Comparison of ENCODE assay signal across 8 mouse cellular contexts in the genomic region with DNA sequence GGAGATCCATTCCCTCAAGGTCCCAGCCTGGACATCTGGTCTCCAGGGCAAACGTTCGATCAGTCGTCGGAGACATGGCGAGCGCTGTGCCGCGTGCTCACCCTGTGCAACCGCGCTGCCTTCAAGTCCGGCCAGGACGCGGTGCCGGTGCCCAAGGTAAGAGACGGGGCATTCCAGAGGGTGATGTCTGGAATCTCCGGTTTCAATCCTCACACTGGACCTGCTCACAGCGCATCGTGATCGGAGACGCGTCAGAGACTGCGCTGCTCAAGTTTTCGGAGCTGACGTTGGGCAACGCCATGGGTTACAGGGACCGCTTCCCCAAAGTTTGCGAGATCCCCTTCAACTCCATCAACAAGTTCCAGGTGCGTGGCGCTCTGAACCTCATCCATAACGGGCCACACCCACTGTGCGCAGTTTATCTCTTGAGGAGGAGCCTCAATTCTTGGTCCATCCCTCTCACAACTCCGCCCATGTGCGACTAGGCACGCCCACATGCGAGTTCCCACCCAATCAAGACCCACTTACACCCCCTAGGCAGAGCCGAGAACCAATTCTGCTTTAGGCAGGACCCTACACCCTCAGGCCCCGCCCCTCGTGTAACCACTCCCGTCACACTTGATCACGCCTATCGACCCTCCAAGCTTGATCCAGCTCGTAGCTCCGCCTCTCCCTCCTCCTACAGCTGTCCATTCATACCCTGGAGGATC. TPM values are rescaled to one million over a fixed set of nuclear protein-coding genes. Genes with fewer than 3 reads are reported as not detected.
DNase-seq lines count a peak whose midpoint lies in the region; ATAC-seq and TF ChIP-seq lines count a peak whose summit lies in the region.

No protein-coding gene starts in this region.

- TF ChIP-seq CTCF in olfactory bulb, adult 2 months (IDR thresholded peaks at IDR 0.05; ENCODE audit: insufficient read depth, low read depth, low read length) = no peak

- 1% methylated on average over 43 of the region's 43 CpGs for WGBS in forebrain, embryonic 13.5 days
- WGBS in lung, embryonic 15.5 days = 2% methylated on average over 43 of the region's 43 CpGs
- 3% methylated on average over 43 of the region's 43 CpGs for WGBS in olfactory bulb, adult 2 months

- no peaks in the 10 kb centered on the region for H3K9me3 ChIP-seq in forebrain, embryonic 13.5 days (replicated peaks)
- H3K9me3 ChIP-seq in lung, embryonic 15.5 days = no peaks in the 10 kb centered on the region

- DNase-seq in CD4-positive, CD25-positive, alpha-beta regulatory T cell, adult 2 months (ENCODE audit: low read depth, low spot score) = peak; percentile 73
- DNase-seq in adrenal gland, postnatal 36 days = peak; percentile 91 to 94
- peak; percentile 27 to 36 for DNase-seq in layer of hippocampus, adult 8-10 months (ENCODE audit: low spot score in 2 of 2)
- peak; percentile 89 for DNase-seq in thymus, postnatal 0 days (ENCODE audit: low spot score)

- TF ChIP-seq POLR2A in olfactory bulb, adult 2 months (IDR thresholded peaks at IDR 0.05; ENCODE audit: insufficient read depth, low read depth, low read length) = no peak

- H3K4me3 ChIP-seq in forebrain, embryonic 13.5 days = peak overlapping the region; percentile 29
- peak overlapping the region; percentile 33 for H3K4me3 ChIP-seq in lung, embryonic 15.5 days
- H3K4me3 ChIP-seq in olfactory bulb, adult 2 months (ENCODE audit: insufficient read depth, low read depth, low read length) = peak overlapping the region; percentile 20

- no peaks in the 10 kb centered on the region for H3K36me3 ChIP-seq in forebrain, embryonic 13.5 days (ENCODE audit: poor library complexity, severe bottlenecking)
- H3K36me3 ChIP-seq in lung, embryonic 15.5 days = no peaks in the 10 kb centered on the region

- H3K4me2 ChIP-seq in forebrain, embryonic 13.5 days = peak overlapping the region; percentile 59
- H3K4me2 ChIP-seq in lung, embryonic 15.5 days = peak overlapping the region; percentile 64

- peak; percentile 94 for ATAC-seq in forebrain, embryonic 13.5 days
- peak; percentile 90 to 94 for ATAC-seq in hematopoietic stem cell, adult 5-6 weeks (replicated peaks in 1 of 2; ENCODE audit: insufficient read depth in 1 of 2, low FRiP score in 2 of 2, low TSS enrichment in 1 of 2, low read depth in 1 of 2, poor library complexity in 2 of 2, severe bottlenecking in 2 of 2)
- peak; percentile 94 for ATAC-seq in lung, embryonic 15.5 days (ENCODE audit: borderline replicate concordance, extremely low read depth, low FRiP score, low TSS enrichment)

- no peak overlapping the region for H3K27ac ChIP-seq in forebrain, embryonic 13.5 days
- H3K27ac ChIP-seq in lung, embryonic 15.5 days = no peak overlapping the region
- H3K27ac ChIP-seq in olfactory bulb, adult 2 months (ENCODE audit: insufficient read depth, low read depth, low read length) = no peak overlapping the region

- H3K4me1 ChIP-seq in forebrain, embryonic 13.5 days = peaks cover 17% of the 10 kb centered on the region
- H3K4me1 ChIP-seq in lung, embryonic 15.5 days = peaks cover 12% of the 10 kb centered on the region
- peaks cover 12% of the 10 kb centered on the region for H3K4me1 ChIP-seq in olfactory bulb, adult 2 months (ENCODE audit: control insufficient read depth, insufficient read depth, low read length)

- 0 out of 2 replicates have a peak overlapping the region, but pooled peaks have one; percentile 12 for H3K9ac ChIP-seq in forebrain, embryonic 13.5 days
- peak overlapping the region; percentile 19; the same call in 1 of the 2 replicates for H3K9ac ChIP-seq in lung, embryonic 15.5 days

- H3K27me3 ChIP-seq in forebrain, embryonic 13.5 days = peaks cover 43% of the 10 kb centered on the region
- peaks cover 26% of the 10 kb centered on the region for H3K27me3 ChIP-seq in lung, embryonic 15.5 days

RNA-seq across cellular contexts. Expression of gene Atp4a, which starts 5.2 kb away (rescaled TPM):
- 1 to 10 TPM; 3.1 to 5.9 TPM for total RNA-seq in adrenal gland, postnatal 36 days (2021)
- 0.79 and 1.4 TPM in 2 replicates for polyA plus RNA-seq in forebrain, embryonic 13.5 days (2015; fragmentation: Nextera tagmentation; extraction: Ambion mirVana)
- 0.25 TPM in 1 of 2 replicates, not detected in the other for total RNA-seq in hematopoietic stem cell, adult 5-6 weeks (2017)
- 1 to 10 TPM; 1.1 to 2.1 (median 1.6) TPM for total RNA-seq in layer of hippocampus, adult 8-10 months (2022)
- polyA plus RNA-seq in lung, embryonic 15.5 days (2015; fragmentation: Nextera tagmentation; extraction: Ambion mirVana) = 0.40 and 0.41 TPM in 2 replicates
- polyA plus RNA-seq in olfactory bulb, adult 2 months (2012; ENCODE audit: insufficient read depth, insufficient read length, low replicate concordance, missing spikeins) = not detected in 2 replicates
- polyA plus RNA-seq in thymus, postnatal 0 days (2015; fragmentation: Nextera tagmentation; extraction: Ambion mirVana) = 1.4 and 1.5 TPM in 2 replicates

RNA-seq across cellular contexts. Expression of gene Tmem147, which starts 12.2 kb away (rescaled TPM):
- total RNA-seq in adrenal gland, postnatal 36 days (2021) = 100 to 1,000 TPM; 229 to 231 TPM
- 182 and 188 TPM in 2 replicates for polyA plus RNA-seq in forebrain, embryonic 13.5 days (2015; fragmentation: Nextera tagmentation; extraction: Ambion mirVana)
- total RNA-seq in hematopoietic stem cell, adult 5-6 weeks (2017) = 34.0 and 38.9 TPM in 2 replicates
- total RNA-seq in layer of hippocampus, adult 8-10 months (2022) = 100 to 1,000 TPM; 110 to 119 (median 116) TPM
- polyA plus RNA-seq in lung, embryonic 15.5 days (2015; fragmentation: Nextera tagmentation; extraction: Ambion mirVana) = 153 and 159 TPM in 2 replicates
- polyA plus RNA-seq in olfactory bulb, adult 2 months (2012; ENCODE audit: insufficient read depth, insufficient read length, low replicate concordance, missing spikeins) = not detected in 2 replicates
- polyA plus RNA-seq in thymus, postnatal 0 days (2015; fragmentation: Nextera tagmentation; extraction: Ambion mirVana) = 173 and 184 TPM in 2 replicates

RNA-seq across cellular contexts. Expression of gene 2200002J24Rik, which starts 18.4 kb away (rescaled TPM):
- 1 to 10 TPM; 4.8 to 6.3 TPM for total RNA-seq in adrenal gland, postnatal 36 days (2021)
- polyA plus RNA-seq in forebrain, embryonic 13.5 days (2015; fragmentation: Nextera tagmentation; extraction: Ambion mirVana) = not detected in 2 replicates
- not detected in 2 replicates for total RNA-seq in hematopoietic stem cell, adult 5-6 weeks (2017)
- total RNA-seq in layer of hippocampus, adult 8-10 months (2022) = not detected
- 0.96 TPM in 1 of 2 replicates, not detected in the other for polyA plus RNA-seq in lung, embryonic 15.5 days (2015; fragmentation: Nextera tagmentation; extraction: Ambion mirVana)
- not detected in 2 replicates for polyA plus RNA-seq in olfactory bulb, adult 2 months (2012; ENCODE audit: insufficient read depth, insufficient read length, low replicate concordance, missing spikeins)
- polyA plus RNA-seq in thymus, postnatal 0 days (2015; fragmentation: Nextera tagmentation; extraction: Ambion mirVana) = 0.81 and 1.2 TPM in 2 replicates

RNA-seq across cellular contexts. Expression of gene Gapdhs, which starts 26.3 kb away (rescaled TPM):
- under 1 TPM in 1 of 2 experiments, not detected in 1; 0.26 TPM for total RNA-seq in adrenal gland, postnatal 36 days (2021)
- 0.93 and 1.0 TPM in 2 replicates for polyA plus RNA-seq in forebrain, embryonic 13.5 days (2015; fragmentation: Nextera tagmentation; extraction: Ambion mirVana)
- not detected in 2 replicates for total RNA-seq in hematopoietic stem cell, adult 5-6 weeks (2017)
- total RNA-seq in layer of hippocampus, adult 8-10 months (2022) = not detected
- polyA plus RNA-seq in lung, embryonic 15.5 days (2015; fragmentation: Nextera tagmentation; extraction: Ambion mirVana) = 0.19 and 0.46 TPM in 2 replicates
- polyA plus RNA-seq in olfactory bulb, adult 2 months (2012; ENCODE audit: insufficient read depth, insufficient read length, low replicate concordance, missing spikeins) = not detected in 2 replicates
- 0.43 TPM in 1 of 2 replicates, not detected in the other for polyA plus RNA-seq in thymus, postnatal 0 days (2015; fragmentation: Nextera tagmentation; extraction: Ambion mirVana)

RNA-seq across cellular contexts. Expression of gene Sbsn, which starts 34.1 kb away (rescaled TPM):
- total RNA-seq in adrenal gland, postnatal 36 days (2021) = 100 to 1,000 TPM; 326 to 370 TPM
- polyA plus RNA-seq in forebrain, embryonic 13.5 days (2015; fragmentation: Nextera tagmentation; extraction: Ambion mirVana) = 1.5 and 1.9 TPM in 2 replicates
- total RNA-seq in hematopoietic stem cell, adult 5-6 weeks (2017) = 0.25 and 2.8 TPM in 2 replicates
- total RNA-seq in layer of hippocampus, adult 8-10 months (2022) = 10 to 100 TPM in 1 of 4 experiments, 1 to 10 TPM in 3; 7.8 to 11.8 (median 8.4) TPM
- 1.4 and 1.8 TPM in 2 replicates for polyA plus RNA-seq in lung, embryonic 15.5 days (2015; fragmentation: Nextera tagmentation; extraction: Ambion mirVana)
- polyA plus RNA-seq in olfactory bulb, adult 2 months (2012; ENCODE audit: insufficient read depth, insufficient read length, low replicate concordance, missing spikeins) = not detected in 2 replicates
- 2.0 and 4.1 TPM in 2 replicates for polyA plus RNA-seq in thymus, postnatal 0 days (2015; fragmentation: Nextera tagmentation; extraction: Ambion mirVana)

Comparison
In these comparisons a context has a peak if more than half of its experiments do, and no peak if none do; other contexts are left out.
1. DNase-seq: peak in every context shown above with its lines; median percentile 92 in adrenal gland, postnatal 36 days; 89 in thymus, postnatal 0 days; 73 in CD4-positive, CD25-positive, alpha-beta regulatory T cell, adult 2 months; 32 in layer of hippocampus, adult 8-10 months.
2. RNA of gene Tmem147, which starts 12.2 kb away (polyA plus RNA-seq): 182 to 188 TPM in forebrain, embryonic 13.5 days, 173 to 184 TPM in thymus, postnatal 0 days and 153 to 159 TPM in lung, embryonic 15.5 days; not detected in olfactory bulb, adult 2 months; every median in the first group is over 100 times any median in the second.
3. Peak in every context shown above with its lines, with median percentiles within 50 percentile points of each other: ATAC-seq and H3K4me3 ChIP-seq.